Mouse (Mus musculus): ENCODE results near the gene Hsp90ab1.

Gene Hsp90ab1

GRCm38 (mm10) chr17:45573087-45573779, at the start of gene Hsp90ab1:
Hsp90ab1 (minus strand) TSS chr17:45573271.
- peak; percentile 99 for DNase-seq (ENCODE audit: low read depth)

GRCm38 (mm10) chr17:45619386-45620256, 46.5 kb upstream of the Hsp90ab1 start:
- DNase-seq (ENCODE audit: low read depth): no peak

- DNase-seq (ENCODE audit: low read depth): no peak
Measured at GRCm38 (mm10) chr17:45618941-45619385, 45.9 kb upstream of the Hsp90ab1 start.

GRCm38 (mm10) chr17:45617655-45618054, 44.6 kb upstream of the Hsp90ab1 start:
- no peak for DNase-seq (ENCODE audit: low read depth)

- peak; percentile 42 for DNase-seq (ENCODE audit: low read depth)
Measured at GRCm38 (mm10) chr17:45616679-45617078, 43.6 kb upstream of the Hsp90ab1 start.

- peak; percentile 51 for DNase-seq (ENCODE audit: low read depth)
Measured at GRCm38 (mm10) chr17:45616046-45616650, 43.1 kb upstream of the Hsp90ab1 start.

GRCm38 (mm10) chr17:45612921-45613320, 39.9 kb upstream of the Hsp90ab1 start:
- no peak for DNase-seq (ENCODE audit: low read depth)

GRCm38 (mm10) chr17:45612008-45612407, 38.9 kb upstream of the Hsp90ab1 start:
- no peak for DNase-seq (ENCODE audit: low read depth)

- peak; percentile 45 for DNase-seq (ENCODE audit: low read depth)
Measured at GRCm38 (mm10) chr17:45610144-45610866, 37.2 kb upstream of the Hsp90ab1 start.

GRCm38 (mm10) chr17:45608396-45608795, 35.3 kb upstream of the Hsp90ab1 start:
- no peak for DNase-seq (ENCODE audit: low read depth)

GRCm38 (mm10) chr17:45606992-45607879, 34.2 kb upstream of the Hsp90ab1 start:
- no peak for DNase-seq (ENCODE audit: low read depth)

- DNase-seq (ENCODE audit: low read depth): no peak
Measured at GRCm38 (mm10) chr17:45602984-45603383, 29.9 kb upstream of the Hsp90ab1 start.

- peak; percentile 35 for DNase-seq (ENCODE audit: low read depth)
Measured at GRCm38 (mm10) chr17:45601877-45602304, 28.8 kb upstream of the Hsp90ab1 start, which contains the start of gene Mymx. Mymx (minus strand) TSS chr17:45602102.

- no peak for DNase-seq (ENCODE audit: low read depth)
Measured at GRCm38 (mm10) chr17:45601325-45601724, 28.3 kb upstream of the Hsp90ab1 start.

- DNase-seq (ENCODE audit: low read depth): no peak
Measured at GRCm38 (mm10) chr17:45600267-45600666, 27.2 kb upstream of the Hsp90ab1 start.

- no peak for DNase-seq (ENCODE audit: low read depth)
Measured at GRCm38 (mm10) chr17:45599446-45600242, 26.6 kb upstream of the Hsp90ab1 start, which contains the start of gene Slc29a1. Slc29a1 (minus strand) TSS chr17:45599606.

- no peak for DNase-seq (ENCODE audit: low read depth)
Measured at GRCm38 (mm10) chr17:45598891-45599290, 25.8 kb upstream of the Hsp90ab1 start.

GRCm38 (mm10) chr17:45598376-45598775, 25.3 kb upstream of the Hsp90ab1 start:
- no peak for DNase-seq (ENCODE audit: low read depth)

GRCm38 (mm10) chr17:45597787-45598186, 24.7 kb upstream of the Hsp90ab1 start:
- DNase-seq (ENCODE audit: low read depth): peak; percentile 76
